Comparison of ENCODE assay signal across 10 mouse cellular contexts in genomic region chr2:76532490-76533126, GRCm38 (mm10).
DNase-seq lines count a peak whose midpoint lies in the region; ATAC-seq and TF ChIP-seq lines count a peak whose summit lies in the region.
"Had no signal": no experiment of that assay in that cellular context is flagged by ENCODE, and none has a peak within 500 bp of the region (broad histone marks: within the 10 kb centered on the region; RNA-seq: fewer than 3 reads in every experiment).

No protein-coding gene starts in this region.

- peak overlapping the region; percentile 20 for H3K27ac ChIP-seq in hindbrain, embryonic 13.5 days
- H3K27ac ChIP-seq in hindbrain, embryonic 10.5 days: no peak overlapping the region
- no peak overlapping the region for H3K27ac ChIP-seq in embryonic facial prominence, embryonic 13.5 days
- H3K27ac ChIP-seq in limb, embryonic 10.5 days: no peak overlapping the region
- no peak overlapping the region for H3K27ac ChIP-seq in heart, adult 2 months
- H3K27ac ChIP-seq: heart, embryonic 13.5 days; neural tube, embryonic 12.5 days had no signal

- intact Hi-C loops in heart, adult 2 months (cut with DNase I): no loop called here

- no peak for TF ChIP-seq CTCF in brain, embryonic 14.5 days (IDR thresholded peaks at IDR 0.05; ENCODE audit: borderline replicate concordance, extremely low read depth, insufficient read depth, insufficient read length)
- no peak for TF ChIP-seq CTCF in heart, adult 2 months (IDR thresholded peaks at IDR 0.05)

- H3K36me3 ChIP-seq in hindbrain, embryonic 13.5 days: no peaks in the 10 kb centered on the region
- no peaks in the 10 kb centered on the region for H3K36me3 ChIP-seq in hindbrain, embryonic 10.5 days
- no peaks in the 10 kb centered on the region for H3K36me3 ChIP-seq in embryonic facial prominence, embryonic 13.5 days
- H3K36me3 ChIP-seq in limb, embryonic 10.5 days: no peaks in the 10 kb centered on the region
- H3K36me3 ChIP-seq in heart, adult 2 months (ENCODE audit: control insufficient read depth, insufficient read depth, low read length): no peaks in the 10 kb centered on the region
- H3K36me3 ChIP-seq: heart, embryonic 13.5 days; neural tube, embryonic 12.5 days had no signal

- WGBS in hindbrain, embryonic 13.5 days: 66% methylated on average over 14 of the region's 14 CpGs
- 80% methylated on average over 14 of the region's 14 CpGs for WGBS in hindbrain, embryonic 10.5 days
- WGBS in embryonic facial prominence, embryonic 13.5 days: 47% methylated on average over 14 of the region's 14 CpGs
- WGBS in limb, embryonic 10.5 days: 61% methylated on average over 14 of the region's 14 CpGs
- 83% methylated on average over 14 of the region's 14 CpGs for WGBS in heart, adult 2 months

- no peak for DNase-seq in hindbrain, embryonic 10.5 days (ENCODE audit: low spot score)
- peak; percentile 89 for DNase-seq in brain, embryonic 14.5 days (ENCODE audit: low read depth)
- DNase-seq in limb, embryonic 10.5 days (ENCODE audit: low spot score): peak; percentile 36
- DNase-seq in thymus, postnatal 4 days: no peak
- no peak for DNase-seq in urinary bladder, postnatal 36 days (ENCODE audit: low spot score in 2 of 2)
- DNase-seq in heart, adult 2 months: no peak

- TF ChIP-seq POLR2A in brain, embryonic 14.5 days (IDR thresholded peaks at IDR 0.05; ENCODE audit: borderline replicate concordance, extremely low read depth, insufficient read depth, insufficient read length, poor library complexity, severe bottlenecking): no peak
- TF ChIP-seq POLR2A in heart, adult 2 months (IDR thresholded peaks at IDR 0.05; ENCODE audit: insufficient read depth, low read depth, low read length): no peak

- no peak overlapping the region for H3K4me2 ChIP-seq in hindbrain, embryonic 13.5 days
- H3K4me2 ChIP-seq in embryonic facial prominence, embryonic 13.5 days: no peak overlapping the region
- H3K4me2 ChIP-seq: heart, embryonic 13.5 days; neural tube, embryonic 12.5 days had no signal

- ATAC-seq in hindbrain, embryonic 13.5 days (ENCODE audit: low FRiP score): peak; percentile 46; the same call in 1 of the 2 replicates
- ATAC-seq in embryonic facial prominence, embryonic 13.5 days (ENCODE audit: insufficient number of reproducible peaks, insufficient read depth, low FRiP score, low TSS enrichment, low read depth): 0 out of 2 replicates have a peak, but pooled peaks have one; percentile 26

- no peak overlapping the region for H3K9ac ChIP-seq in hindbrain, embryonic 13.5 days
- no peak overlapping the region for H3K9ac ChIP-seq in embryonic facial prominence, embryonic 13.5 days
- H3K9ac ChIP-seq in heart, adult 2 months (ENCODE audit: low read depth, low read length): no peak overlapping the region
- H3K9ac ChIP-seq: heart, embryonic 13.5 days; neural tube, embryonic 12.5 days had no signal

- no peak for TF ChIP-seq EP300 in heart, adult 2 months (IDR thresholded peaks at IDR 0.05; ENCODE audit: insufficient read depth, low read depth, low read length)

- peaks cover 38% of the 10 kb centered on the region for H3K4me1 ChIP-seq in hindbrain, embryonic 13.5 days (replicated peaks)
- H3K4me1 ChIP-seq in hindbrain, embryonic 10.5 days (replicated peaks): peaks cover 30% of the 10 kb centered on the region
- H3K4me1 ChIP-seq in embryonic facial prominence, embryonic 13.5 days: peaks cover 17% of the 10 kb centered on the region
- H3K4me1 ChIP-seq in limb, embryonic 10.5 days: peaks cover 14% of the 10 kb centered on the region
- no peaks in the 10 kb centered on the region for H3K4me1 ChIP-seq in heart, adult 2 months (ENCODE audit: control insufficient read depth, insufficient read depth, low read length)
- H3K4me1 ChIP-seq: heart, embryonic 13.5 days; neural tube, embryonic 12.5 days had no signal

- H3K27me3 ChIP-seq in hindbrain, embryonic 13.5 days: no peaks in the 10 kb centered on the region
- no peaks in the 10 kb centered on the region for H3K27me3 ChIP-seq in hindbrain, embryonic 10.5 days (ENCODE audit: insufficient read depth, poor library complexity, severe bottlenecking)
- no peaks in the 10 kb centered on the region for H3K27me3 ChIP-seq in embryonic facial prominence, embryonic 13.5 days
- no peaks in the 10 kb centered on the region for H3K27me3 ChIP-seq in limb, embryonic 10.5 days (ENCODE audit: low read depth, poor library complexity, severe bottlenecking)
- no peaks in the 10 kb centered on the region for H3K27me3 ChIP-seq in heart, adult 2 months (ENCODE audit: control insufficient read depth, insufficient read depth, low read length)
- H3K27me3 ChIP-seq: heart, embryonic 13.5 days; neural tube, embryonic 12.5 days had no signal

- no peak overlapping the region for H3K4me3 ChIP-seq in hindbrain, embryonic 13.5 days
- H3K4me3 ChIP-seq in hindbrain, embryonic 10.5 days: no peak overlapping the region
- no peak overlapping the region for H3K4me3 ChIP-seq in embryonic facial prominence, embryonic 13.5 days
- H3K4me3 ChIP-seq in limb, embryonic 10.5 days: no peak overlapping the region
- no peak overlapping the region for H3K4me3 ChIP-seq in heart, adult 2 months
- H3K4me3 ChIP-seq: heart, embryonic 13.5 days; neural tube, embryonic 12.5 days had no signal

- no peaks in the 10 kb centered on the region for H3K9me3 ChIP-seq in hindbrain, embryonic 13.5 days
- H3K9me3 ChIP-seq in hindbrain, embryonic 10.5 days: no peaks in the 10 kb centered on the region
- H3K9me3 ChIP-seq in embryonic facial prominence, embryonic 13.5 days: no peaks in the 10 kb centered on the region
- no peaks in the 10 kb centered on the region for H3K9me3 ChIP-seq in limb, embryonic 10.5 days (replicated peaks)
- H3K9me3 ChIP-seq: heart, embryonic 13.5 days; neural tube, embryonic 12.5 days had no signal

- no peaks in the 10 kb centered on the region; the same call in 1 of the 2 replicates for H3K79me2 ChIP-seq in heart, adult 2 months (replicated peaks; ENCODE audit: control insufficient read depth, insufficient read depth, low read length)

Comparison
In these comparisons a context has a peak if more than half of its experiments do, and no peak if none do; other contexts are left out.
1. DNase-seq: peak in brain, embryonic 14.5 days (single experiment) and limb, embryonic 10.5 days (single experiment); none in hindbrain, embryonic 10.5 days (single experiment), thymus, postnatal 4 days (single experiment), urinary bladder, postnatal 36 days (0 of 2) and heart, adult 2 months (0 of 2).